Mouse (Mus musculus) bone marrow, adult 2 months (tissue): ENCODE measurements at regions not wholly inside any gene's neighbourhood (a gene's known extent, or its start where the extent isn't known, plus 50 kb on each side); places are given as distances from the start of the nearest gene placed in this dataset.

Source experiments
- CTCF ChIP-seq: fragments of 200-500 bp; IDR thresholded peaks from 2 replicates; pipeline ENCODE4 v1.5.1; 2011; ENCODE audit warnings: low read length, control low read depth; ENCODE audit not compliant: control insufficient read depth, insufficient read depth
- POLR2A ChIP-seq: fragments of 200-500 bp; IDR thresholded peaks from 2 replicates; pipeline ENCODE4 v1.6.1; 2011; ENCODE audit warnings: low read depth, mild to moderate bottlenecking, control low read depth, low read length, borderline replicate concordance; ENCODE audit not compliant: control insufficient read depth

DNA sequence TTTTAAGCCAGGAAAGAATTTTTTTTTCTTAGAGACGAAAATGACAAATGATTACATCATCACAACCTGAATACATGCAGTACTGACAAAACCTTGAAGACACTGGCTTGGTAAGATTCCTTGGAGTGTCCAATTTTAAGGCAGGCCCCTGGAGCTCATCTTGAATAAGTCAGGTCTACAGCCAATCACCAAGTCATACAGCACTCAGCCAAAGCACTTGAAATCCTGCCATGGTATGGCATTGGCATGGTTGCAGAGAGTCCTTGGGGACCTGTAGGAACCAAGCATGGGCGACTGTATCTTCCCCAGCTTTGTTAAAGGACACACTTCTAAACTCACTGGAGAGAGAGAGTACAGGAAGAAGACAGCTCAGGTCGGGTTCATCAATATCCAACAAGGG lies 179.8 kb upstream of the Tmem45b start:
- no peak for TF ChIP-seq CTCF
- no peak for TF ChIP-seq POLR2A
